Mouse (Mus musculus): ENCODE results near the gene Echdc2.
"Not testable (repeated sequence)": the region's sequence is repeated elsewhere in the genome, so short reads cannot be mapped to it uniquely, and the experiment has no call there.

Gene Echdc2

GRCm38 (mm10) chr4:108165152-108165895 is at the start of gene Echdc2:
Gene Echdc2, plus strand, starts transcription at chr4:108165437.
- DNase-seq (ENCODE audit: low read depth) = no peak

GRCm38 (mm10) chr4:108116466-108116865 is 48.8 kb upstream of the Echdc2 start:
- DNase-seq (ENCODE audit: low read depth) = no peak

- peak; percentile 59 for DNase-seq (ENCODE audit: low read depth)
Measured at GRCm38 (mm10) chr4:108117488-108117887, 47.7 kb upstream of the Echdc2 start.

- DNase-seq (ENCODE audit: low read depth) = peak; percentile 99
Measured at GRCm38 (mm10) chr4:108117924-108118876, 47.0 kb upstream of the Echdc2 start.

GRCm38 (mm10) chr4:108124104-108124503 is 41.1 kb upstream of the Echdc2 start:
- no peak for DNase-seq (ENCODE audit: low read depth)

GRCm38 (mm10) chr4:108126260-108126659 is 39.0 kb upstream of the Echdc2 start:
- no peak for DNase-seq (ENCODE audit: low read depth)

GRCm38 (mm10) chr4:108127516-108127915 is 37.7 kb upstream of the Echdc2 start:
- DNase-seq (ENCODE audit: low read depth) = no peak

- no peak for DNase-seq (ENCODE audit: low read depth)
Measured at GRCm38 (mm10) chr4:108128339-108128738, 36.9 kb upstream of the Echdc2 start.

- no peak for DNase-seq (ENCODE audit: low read depth)
Measured at GRCm38 (mm10) chr4:108130452-108130851, 34.8 kb upstream of the Echdc2 start.

- no peak for DNase-seq (ENCODE audit: low read depth)
Measured at GRCm38 (mm10) chr4:108136938-108137337, 28.3 kb upstream of the Echdc2 start.

GRCm38 (mm10) chr4:108143178-108143577 is 22.1 kb upstream of the Echdc2 start:
- DNase-seq (ENCODE audit: low read depth) = peak; percentile 52

- DNase-seq (ENCODE audit: low read depth) = no peak
Measured at GRCm38 (mm10) chr4:108143778-108144177, 21.5 kb upstream of the Echdc2 start.

- no peak for DNase-seq (ENCODE audit: low read depth)
Measured at GRCm38 (mm10) chr4:108144880-108145279, 20.4 kb upstream of the Echdc2 start, which contains the start of gene Scp2. Gene Scp2, minus strand, starts transcription at chr4:108144998.

GRCm38 (mm10) chr4:108145554-108145953 is 19.7 kb upstream of the Echdc2 start:
- DNase-seq (ENCODE audit: low read depth) = not testable (repeated sequence)

- not testable (repeated sequence) for DNase-seq (ENCODE audit: low read depth)
Measured at GRCm38 (mm10) chr4:108155141-108155540, 10.1 kb upstream of the Echdc2 start.

GRCm38 (mm10) chr4:108161936-108162335 is 3.3 kb upstream of the Echdc2 start:
- no peak for DNase-seq (ENCODE audit: low read depth)

- DNase-seq (ENCODE audit: low read depth) = no peak
Measured at GRCm38 (mm10) chr4:108163291-108163690, 1.9 kb upstream of the Echdc2 start.

GRCm38 (mm10) chr4:108166874-108167273 is 1.6 kb downstream of the Echdc2 start:
- no peak for DNase-seq (ENCODE audit: low read depth)

GRCm38 (mm10) chr4:108168056-108168455 is 2.8 kb downstream of the Echdc2 start:
- DNase-seq (ENCODE audit: low read depth) = no peak

- DNase-seq (ENCODE audit: low read depth) = no peak
Measured at GRCm38 (mm10) chr4:108182278-108182677, 17.0 kb downstream of the Echdc2 start.

GRCm38 (mm10) chr4:108192821-108193323 is 27.6 kb downstream of the Echdc2 start:
- no peak for DNase-seq (ENCODE audit: low read depth)

GRCm38 (mm10) chr4:108196277-108196855 is 31.1 kb downstream of the Echdc2 start:
- no peak for DNase-seq (ENCODE audit: low read depth)

All from NIH3T3 (cell line).